Mouse (Mus musculus): ENCODE results near the gene Cpsf3. TPM values are rescaled to one million over a fixed set of nuclear protein-coding genes. Genes with fewer than 3 reads are reported as not detected.

The Cpsf3 gene
- total and polyA plus RNA-seq, 2 experiments, result 16.1 to 28.7 TPM

DNA sequence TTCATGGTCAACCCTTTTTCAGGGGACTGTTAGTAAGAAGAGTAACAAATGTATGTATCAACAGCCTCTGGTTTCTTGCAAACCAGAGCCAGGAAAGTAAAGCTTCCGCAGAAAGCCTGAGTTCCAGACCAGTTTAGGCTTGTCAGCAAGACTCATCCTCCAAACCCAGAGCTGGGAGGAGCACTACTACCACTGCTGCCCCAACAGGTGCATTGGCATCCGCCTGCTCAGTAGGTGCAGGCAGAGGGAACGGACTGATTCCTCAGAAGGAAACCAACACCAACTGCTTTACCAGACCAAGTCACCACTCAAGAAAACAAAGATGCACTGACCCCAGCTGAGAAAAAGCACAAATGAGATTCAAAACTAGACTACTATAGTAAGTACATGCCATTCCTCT is 78.0 kb downstream of the Cpsf3 start:
- no peak for DNase-seq (ENCODE audit: extremely low read depth, low read depth, low spot score)
- H3K27ac ChIP-seq (replicated peaks; ENCODE audit: insufficient read depth, low read depth, low read length), result no peak overlapping the region
- 91% methylated on average over 3 of the region's 3 CpGs for WGBS
- H3K79me2 ChIP-seq (ENCODE audit: control insufficient read depth, insufficient read depth, low read length), result peaks cover 3% of the 10 kb centered on the region
- peaks cover 4% of the 10 kb centered on the region; the same call in 1 of the 2 replicates for H3K36me3 ChIP-seq (ENCODE audit: control insufficient read depth, insufficient read depth, low read length)
- no peak overlapping the region for H3K4me3 ChIP-seq (ENCODE audit: insufficient read depth, low read depth, low read length)
- TF ChIP-seq CTCF (IDR thresholded peaks at IDR 0.05; ENCODE audit: low read depth, low read length) (no peak), POLR2A (IDR thresholded peaks at IDR 0.05; ENCODE audit: extremely low read depth, insufficient read depth, low read length) (no peak)
- no peaks in the 10 kb centered on the region; the same call in 1 of the 2 replicates for H3K4me1 ChIP-seq (ENCODE audit: control insufficient read depth, insufficient read depth, low read length)
- no peaks in the 10 kb centered on the region for H3K27me3 ChIP-seq (ENCODE audit: control insufficient read depth, insufficient read depth, low read length)
- H3K9ac ChIP-seq (ENCODE audit: low read depth, low read length), result no peak overlapping the region

Other genes with a start within 250 kb of the Cpsf3 start
- gene Itgb1bp1, start 893 bp downstream of the Cpsf3 start, total RNA-seq (2014; rRNA removed), result 17.3 and 26.4 TPM in 2 replicates
- 7.0 and 8.3 TPM in 2 replicates for gene Itgb1bp1, start 893 bp downstream of the Cpsf3 start, polyA plus RNA-seq (2012; rRNA removed)
- 258 and 346 TPM in 2 replicates for gene Iah1, start 31.0 kb downstream of the Cpsf3 start, total RNA-seq (2014; rRNA removed)
- 330 and 339 TPM in 2 replicates for gene Iah1, start 31.0 kb downstream of the Cpsf3 start, polyA plus RNA-seq (2012; rRNA removed)
- gene Adam17, start 88.2 kb downstream of the Cpsf3 start, total RNA-seq (2014; rRNA removed), result 14.7 and 16.7 TPM in 2 replicates
- gene Adam17, start 88.2 kb downstream of the Cpsf3 start, polyA plus RNA-seq (2012; rRNA removed), result 9.5 and 10.5 TPM in 2 replicates
- gene Ywhaq, start 132.2 kb downstream of the Cpsf3 start, total RNA-seq (2014; rRNA removed), result 78.0 and 81.4 TPM in 2 replicates
- 25.7 and 33.4 TPM in 2 replicates for gene Ywhaq, start 132.2 kb downstream of the Cpsf3 start, polyA plus RNA-seq (2012; rRNA removed)

Measured in liver, adult 2 months (tissue).